Mouse (Mus musculus) cerebellum, adult 2 months (tissue): ENCODE measurements around the gene Ston1.

Experiments used
- CTCF ChIP-seq: fragments of 200-500 bp; IDR thresholded peaks from 2 replicates; pipeline ENCODE4 v1.5.1; 2011; ENCODE audit warnings: low read depth, mild to moderate bottlenecking, control low read depth, low read length, moderate library complexity, borderline replicate concordance; ENCODE audit not compliant: insufficient read depth
- POLR2A ChIP-seq: fragments of 200-500 bp; IDR thresholded peaks from 2 replicates; pipeline ENCODE4 v1.6.1; 2011; ENCODE audit warnings: low read length, control low read depth, borderline replicate concordance; ENCODE audit not compliant: insufficient read depth

- peak; percentile 51; the same call in 1 of the 2 replicates for TF ChIP-seq CTCF
- TF ChIP-seq POLR2A: no peak
Measured at GRCm38 (mm10) chr17:88558168-88558842, 39.2 kb upstream of the Ston1 start.
